Mouse (Mus musculus): Measurements from ENCODE around the gene F2. TPM values are rescaled to one million over a fixed set of nuclear protein-coding genes. Genes with fewer than 3 reads are reported as not detected.

F2 gene
- polyA plus RNA-seq, 1 experiment, result 6.2 TPM

DNA sequence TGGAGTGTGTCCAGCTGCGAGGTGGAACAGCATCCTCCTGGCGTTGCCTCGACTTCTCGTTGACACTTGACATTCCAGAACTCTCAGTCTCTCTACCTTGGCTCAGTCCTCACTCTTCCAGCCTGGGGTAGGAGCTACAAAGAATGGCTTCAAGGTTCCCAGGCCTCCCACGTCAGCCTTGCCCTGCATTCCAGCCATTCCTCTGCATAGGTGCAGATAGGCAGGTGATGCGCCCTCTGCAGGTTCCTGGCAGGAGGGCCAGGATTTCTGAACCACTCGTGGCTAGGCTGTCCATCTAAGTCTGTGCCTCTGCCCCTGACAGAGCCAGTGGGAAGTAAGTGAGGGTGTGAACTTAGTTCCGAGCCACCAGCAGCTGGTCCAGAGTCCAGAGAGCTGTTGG lies 20.6 kb upstream of the F2 start:
- H3K4me2 ChIP-seq (ENCODE audit: low read depth), result no peak overlapping the region
- peaks cover 10% of the 10 kb centered on the region for H3K79me2 ChIP-seq (ENCODE audit: control insufficient read depth, insufficient read depth)
- no peak overlapping the region for H3ac ChIP-seq (ENCODE audit: control insufficient read depth, insufficient read length)
- H3K27me3 ChIP-seq (ENCODE audit: control insufficient read depth, insufficient read depth, insufficient read length), result no peaks in the 10 kb centered on the region
- H3K4me3 ChIP-seq, result no peak overlapping the region
- TF ChIP-seq CEBPB (IDR thresholded peaks at IDR 0.05; ENCODE audit: insufficient read depth, poor library complexity, severe bottlenecking) (no peak), POLR2AphosphoS2 (IDR thresholded peaks at IDR 0.05; ENCODE audit: insufficient read length, low read depth) (no peak), TCF3 (IDR thresholded peaks at IDR 0.05; ENCODE audit: insufficient read length, low read depth) (no peak), E2F4 (IDR thresholded peaks at IDR 0.05; ENCODE audit: insufficient read depth) (no peak), TCF12 (IDR thresholded peaks at IDR 0.05; ENCODE audit: insufficient read depth, poor library complexity, severe bottlenecking) (no peak), POLR2A (IDR thresholded peaks at IDR 0.05; ENCODE audit: insufficient read length, low read depth) (no peak), REST (IDR thresholded peaks at IDR 0.05; ENCODE audit: insufficient read depth, insufficient read length) (no peak), USF1 (IDR thresholded peaks at IDR 0.05; ENCODE audit: low read depth) (no peak), MYOG (IDR thresholded peaks at IDR 0.05; ENCODE audit: control insufficient read depth in 1 of 3, insufficient read depth in 1 of 3, insufficient read length in 2 of 3, low read depth in 2 of 3) (no peak), MAX (IDR thresholded peaks at IDR 0.05; ENCODE audit: low read depth) (no peak), SRF (IDR thresholded peaks at IDR 0.05; ENCODE audit: control insufficient read depth, insufficient read length, low read depth) (no peak), MYOD1 (IDR thresholded peaks at IDR 0.05; ENCODE audit: control insufficient read depth in 1 of 3, insufficient read length in 2 of 3, low read depth in 2 of 3) (no peak)
- peaks cover 39% of the 10 kb centered on the region for H3K36me3 ChIP-seq (ENCODE audit: control insufficient read depth, insufficient read depth)

DNA sequence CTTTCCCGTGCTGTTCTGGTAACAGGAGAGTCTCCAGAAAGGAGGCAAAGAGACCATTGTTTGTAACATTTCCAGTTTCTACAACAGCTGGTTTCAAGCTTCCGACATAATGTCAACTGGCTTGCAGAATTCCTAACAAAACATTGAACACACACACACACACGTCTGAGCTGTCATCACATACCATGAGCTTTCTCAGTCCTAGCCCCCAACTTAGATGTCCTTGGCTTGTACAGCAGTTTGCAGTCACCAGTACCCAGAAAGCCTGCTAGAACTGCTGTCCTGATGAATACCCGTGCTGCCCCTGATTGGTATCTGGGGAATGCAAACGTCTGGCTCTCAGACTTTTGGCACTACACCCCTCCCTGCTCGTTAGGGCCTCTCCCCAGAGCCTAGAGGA lies 19.6 kb upstream of the F2 start:
- peaks cover 37% of the 10 kb centered on the region for H3K36me3 ChIP-seq (ENCODE audit: control insufficient read depth, insufficient read depth)
- H3K79me2 ChIP-seq (ENCODE audit: control insufficient read depth, insufficient read depth), result peaks cover 19% of the 10 kb centered on the region
- no peaks in the 10 kb centered on the region for H3K27me3 ChIP-seq (ENCODE audit: control insufficient read depth, insufficient read depth, insufficient read length)
- H3K4me3 ChIP-seq, result no peak overlapping the region
- H3ac ChIP-seq (ENCODE audit: control insufficient read depth, insufficient read length), result no peak overlapping the region
- TF ChIP-seq MYOD1 (IDR thresholded peaks at IDR 0.05; ENCODE audit: control insufficient read depth in 1 of 3, insufficient read length in 2 of 3, low read depth in 2 of 3) (no peak), REST (IDR thresholded peaks at IDR 0.05; ENCODE audit: insufficient read depth, insufficient read length) (no peak), POLR2A (IDR thresholded peaks at IDR 0.05; ENCODE audit: insufficient read length, low read depth) (no peak), POLR2AphosphoS2 (IDR thresholded peaks at IDR 0.05; ENCODE audit: insufficient read length, low read depth) (no peak), TCF12 (IDR thresholded peaks at IDR 0.05; ENCODE audit: insufficient read depth, poor library complexity, severe bottlenecking) (no peak), TCF3 (IDR thresholded peaks at IDR 0.05; ENCODE audit: insufficient read length, low read depth) (no peak)
- no peak overlapping the region for H3K4me2 ChIP-seq (ENCODE audit: low read depth)

DNA sequence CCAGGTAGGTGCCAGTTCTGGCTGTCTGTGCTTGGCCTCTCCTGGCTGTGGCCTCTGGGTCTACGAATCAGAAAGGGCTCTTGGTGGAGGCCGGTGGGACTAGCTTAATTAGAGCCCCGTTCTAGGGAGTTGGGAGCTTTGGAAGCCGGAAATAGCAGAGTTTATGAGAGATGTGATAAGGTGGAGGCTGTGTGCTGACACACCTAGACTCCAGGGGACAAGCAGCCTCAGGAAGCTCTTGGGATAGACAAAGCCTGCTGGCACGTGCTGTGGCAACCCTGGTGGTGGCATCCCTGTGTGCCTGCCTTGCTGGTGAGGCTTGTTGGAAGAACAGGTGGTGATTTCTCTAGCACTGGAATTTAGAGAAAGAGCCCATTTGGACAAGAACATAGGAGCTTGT lies 19.2 kb upstream of the F2 start:
- peaks cover 24% of the 10 kb centered on the region for H3K79me2 ChIP-seq (ENCODE audit: control insufficient read depth, insufficient read depth)
- H3ac ChIP-seq (ENCODE audit: control insufficient read depth, insufficient read length), result no peak overlapping the region
- H3K27me3 ChIP-seq (ENCODE audit: control insufficient read depth, insufficient read depth, insufficient read length), result no peaks in the 10 kb centered on the region
- no peak overlapping the region for H3K4me2 ChIP-seq (ENCODE audit: low read depth)
- TF ChIP-seq MYOG (IDR thresholded peaks at IDR 0.05; ENCODE audit: control insufficient read depth in 1 of 3, insufficient read depth in 1 of 3, insufficient read length in 2 of 3, low read depth in 2 of 3) (peak in 1 of 3 experiments; percentile 41), CEBPB (IDR thresholded peaks at IDR 0.05; ENCODE audit: insufficient read depth, poor library complexity, severe bottlenecking) (no peak), REST (IDR thresholded peaks at IDR 0.05; ENCODE audit: insufficient read depth, insufficient read length) (no peak)
- peaks cover 37% of the 10 kb centered on the region for H3K36me3 ChIP-seq (ENCODE audit: control insufficient read depth, insufficient read depth)
- no peak overlapping the region for H3K4me3 ChIP-seq

DNA sequence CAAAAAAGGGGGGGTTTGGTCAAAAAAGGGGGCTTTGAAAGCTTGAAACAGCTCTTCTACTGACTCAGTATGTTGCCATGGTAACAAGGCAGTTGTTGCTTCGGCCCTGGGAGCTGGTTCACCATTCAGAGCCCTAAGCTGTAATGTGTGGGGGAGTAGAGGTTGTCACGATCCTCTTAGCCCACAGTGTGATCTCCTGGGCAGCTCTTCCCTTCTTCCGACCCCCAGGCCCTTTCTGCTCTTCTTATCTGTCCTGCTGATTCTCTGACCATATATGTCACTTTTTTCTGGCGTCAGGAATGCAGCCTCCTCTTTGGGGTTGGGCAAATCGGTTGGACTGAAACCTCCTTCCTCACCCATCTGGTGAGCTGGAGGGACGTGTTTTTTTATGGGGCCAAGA lies 16.6 kb upstream of the F2 start:
- Histone ChIP-seq H3K79me2 (ENCODE audit: control insufficient read depth, insufficient read depth) (peaks cover 44% of the 10 kb centered on the region), H3K27me3 (ENCODE audit: control insufficient read depth, insufficient read depth, insufficient read length) (no peaks in the 10 kb centered on the region), H3K4me3 (peak overlapping the region; percentile 96), H3K4me2 (ENCODE audit: low read depth) (peak overlapping the region; percentile 50), H3ac (ENCODE audit: control insufficient read depth, insufficient read length) (no peak overlapping the region), H3K36me3 (ENCODE audit: control insufficient read depth, insufficient read depth) (peaks cover 34% of the 10 kb centered on the region)
- no peak for TF ChIP-seq MYOG (IDR thresholded peaks at IDR 0.05; ENCODE audit: control insufficient read depth in 1 of 3, insufficient read depth in 1 of 3, insufficient read length in 2 of 3, low read depth in 2 of 3)
- no peak for TF ChIP-seq POLR2AphosphoS2 (IDR thresholded peaks at IDR 0.05; ENCODE audit: insufficient read length, low read depth)
- no peak for TF ChIP-seq USF1 (IDR thresholded peaks at IDR 0.05; ENCODE audit: low read depth)
- TF ChIP-seq TCF3 (IDR thresholded peaks at IDR 0.05; ENCODE audit: insufficient read length, low read depth), result no peak
- TF ChIP-seq SRF (IDR thresholded peaks at IDR 0.05; ENCODE audit: control insufficient read depth, insufficient read length, low read depth), result no peak
- TF ChIP-seq E2F4 (IDR thresholded peaks at IDR 0.05; ENCODE audit: insufficient read depth), result no peak
- TF ChIP-seq REST (IDR thresholded peaks at IDR 0.05; ENCODE audit: insufficient read depth, insufficient read length), result no peak
- TF ChIP-seq POLR2A (IDR thresholded peaks at IDR 0.05; ENCODE audit: insufficient read length, low read depth), result no peak
- no peak for TF ChIP-seq TCF12 (IDR thresholded peaks at IDR 0.05; ENCODE audit: insufficient read depth, poor library complexity, severe bottlenecking)
- no peak for TF ChIP-seq CEBPB (IDR thresholded peaks at IDR 0.05; ENCODE audit: insufficient read depth, poor library complexity, severe bottlenecking)
- TF ChIP-seq MAX (IDR thresholded peaks at IDR 0.05; ENCODE audit: low read depth), result no peak
- TF ChIP-seq MYOD1 (IDR thresholded peaks at IDR 0.05; ENCODE audit: control insufficient read depth in 1 of 3, insufficient read length in 2 of 3, low read depth in 2 of 3), result no peak

DNA sequence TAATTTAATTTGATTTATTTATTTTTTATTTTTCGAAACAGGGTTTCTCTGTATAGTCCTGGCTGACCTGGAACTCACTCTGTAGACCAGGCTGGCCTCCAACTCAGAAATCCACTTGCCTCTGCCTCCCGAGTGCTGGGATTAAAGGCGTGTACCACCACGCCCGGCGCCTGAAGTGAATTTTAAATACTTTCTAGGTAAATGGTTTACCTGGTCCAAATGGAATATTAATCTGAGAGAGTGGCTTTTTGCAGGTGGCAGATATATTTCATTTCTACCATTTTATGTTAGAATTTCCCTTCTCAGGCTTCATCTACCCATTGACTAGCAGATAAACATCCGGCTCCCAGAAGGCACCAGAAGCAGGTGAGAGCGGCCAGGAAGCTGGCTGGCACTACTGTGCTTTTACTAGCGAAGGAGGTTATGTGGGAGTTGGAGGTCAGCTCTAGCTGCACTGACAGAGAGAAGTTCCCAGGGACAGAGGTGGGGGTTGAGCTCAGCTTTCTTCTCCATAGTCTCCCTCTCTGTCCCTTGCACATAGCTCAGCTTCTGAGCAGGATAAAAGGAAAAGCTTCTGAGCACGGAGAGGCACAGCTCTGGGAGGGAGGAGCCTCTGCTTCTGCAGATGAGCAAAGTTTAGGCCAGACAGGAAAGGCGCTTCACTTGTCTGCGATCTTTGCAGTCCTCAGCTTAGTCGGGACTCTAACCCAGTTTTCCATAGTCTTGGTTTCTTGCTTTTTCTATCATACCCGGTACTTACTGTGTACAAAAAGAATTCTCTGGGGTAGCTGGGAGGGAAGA lies 15.4 kb upstream of the F2 start:
- H3K36me3 ChIP-seq (ENCODE audit: control insufficient read depth, insufficient read depth), result peaks cover 32% of the 10 kb centered on the region
- no peak overlapping the region for H3ac ChIP-seq (ENCODE audit: control insufficient read depth, insufficient read length)
- no peak for TF ChIP-seq MYOG (IDR thresholded peaks at IDR 0.05; ENCODE audit: control insufficient read depth in 1 of 3, insufficient read depth in 1 of 3, insufficient read length in 2 of 3, low read depth in 2 of 3)
- TF ChIP-seq TCF3 (IDR thresholded peaks at IDR 0.05; ENCODE audit: insufficient read length, low read depth), result no peak
- no peak for TF ChIP-seq TCF12 (IDR thresholded peaks at IDR 0.05; ENCODE audit: insufficient read depth, poor library complexity, severe bottlenecking)
- no peak for TF ChIP-seq MYOD1 (IDR thresholded peaks at IDR 0.05; ENCODE audit: control insufficient read depth in 1 of 3, insufficient read length in 2 of 3, low read depth in 2 of 3)
- H3K27me3 ChIP-seq (ENCODE audit: control insufficient read depth, insufficient read depth, insufficient read length), result no peaks in the 10 kb centered on the region
- H3K79me2 ChIP-seq (ENCODE audit: control insufficient read depth, insufficient read depth), result peaks cover 54% of the 10 kb centered on the region
- H3K4me2 ChIP-seq (ENCODE audit: low read depth), result peak overlapping the region; percentile 50
- H3K4me3 ChIP-seq, result peak overlapping the region; percentile 96
